34 mouse cellular contexts compared by ENCODE assay signal in the genomic region with DNA sequence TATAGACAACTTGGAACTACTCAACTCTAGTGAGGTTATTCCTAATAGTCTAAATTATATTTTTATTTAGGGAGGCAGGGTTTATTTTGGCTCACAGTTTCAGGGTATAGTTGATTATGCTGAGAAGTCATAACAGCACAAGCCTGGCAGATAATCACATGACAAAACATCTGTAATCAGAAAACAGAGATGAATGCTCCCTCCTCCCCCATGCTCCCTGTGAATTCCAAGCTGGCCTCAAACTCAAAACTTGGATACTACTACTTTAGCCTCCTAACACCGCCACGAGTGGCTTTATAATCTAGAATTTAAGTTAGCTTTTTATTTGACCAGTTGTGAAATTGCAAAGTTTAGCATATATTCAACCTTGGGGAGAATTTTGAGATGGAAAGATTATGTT.
"Had no signal": no experiment of that assay in that cellular context is flagged by ENCODE, and none has a peak within 500 bp of the region (broad histone marks: within the 10 kb centered on the region; RNA-seq: fewer than 3 reads in every experiment).

No protein-coding gene starts in this region.

- H3K4me3 ChIP-seq: heart, embryonic 12.5 days; heart, embryonic 13.5 days; heart, embryonic 15.5 days; hindbrain, embryonic 10.5 days; hindbrain, embryonic 12.5 days; hindbrain, embryonic 13.5 days; hindbrain, embryonic 15.5 days; intestine, embryonic 15.5 days; kidney, embryonic 15.5 days; layer of hippocampus, adult 2 months; left cerebral cortex, adult 2 months had no signal

- ATAC-seq: hindbrain, embryonic 16.5 days; hindbrain, postnatal 0 days; inflammation-experienced regulatory T-cells, adult 6 months; intestine, embryonic 15.5 days; intestine, embryonic 16.5 days; intestine, postnatal 0 days had no signal

- H3K9me3 ChIP-seq: heart, embryonic 15.5 days; hindbrain, embryonic 15.5 days; intestine, embryonic 15.5 days had no signal

- H3K27ac ChIP-seq: heart, embryonic 13.5 days; heart, embryonic 15.5 days; hindbrain, embryonic 10.5 days; hindbrain, embryonic 12.5 days; hindbrain, embryonic 13.5 days; hindbrain, embryonic 14.5 days; hindbrain, embryonic 15.5 days; hindbrain, postnatal 0 days; intestine, embryonic 15.5 days; kidney, embryonic 15.5 days; kidney, postnatal 0 days; layer of hippocampus, adult 2 months; left cerebral cortex, adult 2 months had no signal

- H3K9ac ChIP-seq: heart, embryonic 12.5 days; heart, embryonic 13.5 days; heart, embryonic 15.5 days; hindbrain, embryonic 12.5 days; hindbrain, embryonic 13.5 days; hindbrain, embryonic 14.5 days; hindbrain, embryonic 15.5 days; intestine, embryonic 15.5 days; kidney, embryonic 15.5 days had no signal

- H3K4me1 ChIP-seq: heart, embryonic 12.5 days had no signal

- H3K27me3 ChIP-seq: heart, embryonic 12.5 days; heart, embryonic 13.5 days; heart, embryonic 15.5 days; hindbrain, embryonic 12.5 days; hindbrain, embryonic 13.5 days; hindbrain, embryonic 15.5 days; intestine, embryonic 15.5 days; kidney, embryonic 15.5 days had no signal

- H3K4me2 ChIP-seq: heart, embryonic 12.5 days; heart, embryonic 13.5 days; heart, embryonic 15.5 days; hindbrain, embryonic 12.5 days; hindbrain, embryonic 13.5 days; hindbrain, embryonic 14.5 days; hindbrain, embryonic 15.5 days; intestine, embryonic 15.5 days; kidney, embryonic 15.5 days had no signal

- DNase-seq: heart, postnatal 10 days; heart, postnatal 14 days; heart, postnatal 36 days; heart, postnatal 4 days; kidney, adult 11 months; kidney, adult 18-20 months; kidney, adult 2 months; kidney, adult 8-10 months; kidney, adult 9 months; kidney, postnatal 10 days; kidney, postnatal 14 days; kidney, postnatal 25 days; kidney, postnatal 36 days; kidney, postnatal 4 days; layer of hippocampus, adult 9-11 months; layer of hippocampus, postnatal 36 days had no signal
